Mouse (Mus musculus): ENCODE results near the gene Cdv3. TPM values are rescaled to one million over a fixed set of nuclear protein-coding genes. Genes with fewer than 3 reads are reported as not detected.

Cdv3 gene
- polyA plus RNA-seq, 1 experiment from 2014 or later: 87.5 TPM

- H3K27ac ChIP-seq (replicated peaks): no peak overlapping the region
- H3K4me1 ChIP-seq: peaks cover 19% of the 10 kb centered on the region
- H3K9me3 ChIP-seq: no peaks in the 10 kb centered on the region
- 55% methylated on average over 5 of the region's 5 CpGs for WGBS
- no peak for ATAC-seq (ENCODE audit: extremely low read depth, insufficient number of reproducible peaks, low FRiP score, low TSS enrichment)
- no peaks in the 10 kb centered on the region for H3K27me3 ChIP-seq (replicated peaks)
- no peak overlapping the region for H3K9ac ChIP-seq
- H3K4me2 ChIP-seq: no peak overlapping the region
- no peak overlapping the region for H3K4me3 ChIP-seq
- no peaks in the 10 kb centered on the region for H3K36me3 ChIP-seq
Measured at GRCm38 (mm10) chr9:103386573-103386972, 20.9 kb upstream of the Cdv3 start.

GRCm38 (mm10) chr9:103385600-103385999, 20.0 kb upstream of the Cdv3 start:
- WGBS: 61% methylated on average over 1 of the region's 1 CpGs
- Histone ChIP-seq H3K27ac (replicated peaks) (no peak overlapping the region), H3K4me1 (peaks cover 18% of the 10 kb centered on the region), H3K27me3 (replicated peaks) (no peaks in the 10 kb centered on the region), H3K9me3 (no peaks in the 10 kb centered on the region), H3K9ac (no peak overlapping the region), H3K36me3 (no peaks in the 10 kb centered on the region), H3K4me3 (no peak overlapping the region), H3K4me2 (no peak overlapping the region)
- no peak for ATAC-seq (ENCODE audit: extremely low read depth, insufficient number of reproducible peaks, low FRiP score, low TSS enrichment)

- Histone ChIP-seq H3K4me3 (no peak overlapping the region), H3K9me3 (no peaks in the 10 kb centered on the region), H3K4me1 (peaks cover 23% of the 10 kb centered on the region), H3K9ac (no peak overlapping the region), H3K27me3 (replicated peaks) (no peaks in the 10 kb centered on the region), H3K4me2 (no peak overlapping the region), H3K27ac (replicated peaks) (no peak overlapping the region), H3K36me3 (no peaks in the 10 kb centered on the region)
- no peak for ATAC-seq (ENCODE audit: extremely low read depth, insufficient number of reproducible peaks, low FRiP score, low TSS enrichment)
- 79% methylated on average over 4 of the region's 4 CpGs for WGBS
Measured at GRCm38 (mm10) chr9:103384141-103384796, 18.6 kb upstream of the Cdv3 start.

- H3K9me3 ChIP-seq: no peaks in the 10 kb centered on the region
- no peak overlapping the region for H3K27ac ChIP-seq (replicated peaks)
- no peaks in the 10 kb centered on the region for H3K27me3 ChIP-seq (replicated peaks)
- no peak overlapping the region for H3K4me3 ChIP-seq
- H3K9ac ChIP-seq: no peak overlapping the region
- no peak for ATAC-seq (ENCODE audit: extremely low read depth, insufficient number of reproducible peaks, low FRiP score, low TSS enrichment)
- H3K4me2 ChIP-seq: no peak overlapping the region
- no peaks in the 10 kb centered on the region for H3K36me3 ChIP-seq
- WGBS: 88% methylated on average over 1 of the region's 1 CpGs
- H3K4me1 ChIP-seq: peaks cover 30% of the 10 kb centered on the region
Measured at GRCm38 (mm10) chr9:103383576-103383975, 17.9 kb upstream of the Cdv3 start.

GRCm38 (mm10) chr9:103382989-103383388, 17.3 kb upstream of the Cdv3 start:
- no peak for ATAC-seq (ENCODE audit: extremely low read depth, insufficient number of reproducible peaks, low FRiP score, low TSS enrichment)
- Histone ChIP-seq H3K9me3 (no peaks in the 10 kb centered on the region), H3K36me3 (no peaks in the 10 kb centered on the region), H3K9ac (no peak overlapping the region), H3K4me2 (no peak overlapping the region), H3K4me1 (peaks cover 27% of the 10 kb centered on the region), H3K27ac (replicated peaks) (no peak overlapping the region), H3K4me3 (no peak overlapping the region), H3K27me3 (replicated peaks) (no peaks in the 10 kb centered on the region)
- 57% methylated on average over 6 of the region's 6 CpGs for WGBS

- H3K4me2 ChIP-seq: no peak overlapping the region
- no peak for ATAC-seq (ENCODE audit: extremely low read depth, insufficient number of reproducible peaks, low FRiP score, low TSS enrichment)
- 81% methylated on average over 4 of the region's 4 CpGs for WGBS
- no peaks in the 10 kb centered on the region for H3K27me3 ChIP-seq (replicated peaks)
- H3K36me3 ChIP-seq: no peaks in the 10 kb centered on the region
- peaks cover 21% of the 10 kb centered on the region for H3K4me1 ChIP-seq
- no peak overlapping the region for H3K27ac ChIP-seq (replicated peaks)
- H3K9ac ChIP-seq: no peak overlapping the region
- no peaks in the 10 kb centered on the region for H3K9me3 ChIP-seq
- no peak overlapping the region for H3K4me3 ChIP-seq
Measured at GRCm38 (mm10) chr9:103380566-103380965, 14.9 kb upstream of the Cdv3 start.

- H3K9ac ChIP-seq: no peak overlapping the region
Measured at GRCm38 (mm10) chr9:103379199-103379598, 13.6 kb upstream of the Cdv3 start.

GRCm38 (mm10) chr9:103378686-103379085, 13.0 kb upstream of the Cdv3 start:
- Histone ChIP-seq H3K4me2 (no peak overlapping the region), H3K36me3 (no peaks in the 10 kb centered on the region), H3K27ac (replicated peaks) (peak overlapping the region; percentile 28; the same call in 1 of the 2 replicates), H3K9ac (no peak overlapping the region), H3K9me3 (no peaks in the 10 kb centered on the region), H3K4me3 (no peak overlapping the region), H3K27me3 (replicated peaks) (no peaks in the 10 kb centered on the region), H3K4me1 (peaks cover 21% of the 10 kb centered on the region)
- no peak for ATAC-seq (ENCODE audit: extremely low read depth, insufficient number of reproducible peaks, low FRiP score, low TSS enrichment)
- 55% methylated on average over 10 of the region's 10 CpGs for WGBS

More at GRCm38 (mm10) chr9:103379199-103379598, 13.6 kb upstream of the Cdv3 start:
- H3K4me1 ChIP-seq: peaks cover 21% of the 10 kb centered on the region
- WGBS: 36% methylated on average over 9 of the region's 9 CpGs
- H3K4me2 ChIP-seq: no peak overlapping the region
- ATAC-seq (ENCODE audit: extremely low read depth, insufficient number of reproducible peaks, low FRiP score, low TSS enrichment): no peak
- H3K27me3 ChIP-seq (replicated peaks): no peaks in the 10 kb centered on the region
- no peaks in the 10 kb centered on the region for H3K36me3 ChIP-seq
- no peaks in the 10 kb centered on the region for H3K9me3 ChIP-seq
- no peak overlapping the region for H3K4me3 ChIP-seq
- H3K27ac ChIP-seq (replicated peaks): peak overlapping the region; percentile 28

GRCm38 (mm10) chr9:103376346-103377320, 11.0 kb upstream of the Cdv3 start:
- 0 out of 2 replicates have a peak overlapping the region, but pooled peaks have one; percentile 15 for H3K27ac ChIP-seq (replicated peaks)
- H3K9ac ChIP-seq: no peak overlapping the region
- peaks cover 27% of the 10 kb centered on the region for H3K4me1 ChIP-seq
- no peaks in the 10 kb centered on the region for H3K36me3 ChIP-seq
- no peaks in the 10 kb centered on the region for H3K27me3 ChIP-seq (replicated peaks)
- no peak overlapping the region for H3K4me2 ChIP-seq
- 59% methylated on average over 7 of the region's 7 CpGs for WGBS
- ATAC-seq (ENCODE audit: extremely low read depth, insufficient number of reproducible peaks, low FRiP score, low TSS enrichment): no peak
- H3K4me3 ChIP-seq: no peak overlapping the region
- H3K9me3 ChIP-seq: no peaks in the 10 kb centered on the region

- peaks cover 21% of the 10 kb centered on the region for H3K36me3 ChIP-seq
- no peaks in the 10 kb centered on the region for H3K9me3 ChIP-seq
- H3K4me3 ChIP-seq: no peak overlapping the region
- 53% methylated on average over 5 of the region's 5 CpGs for WGBS
- H3K27me3 ChIP-seq (replicated peaks): no peaks in the 10 kb centered on the region
- no peak for ATAC-seq (ENCODE audit: extremely low read depth, insufficient number of reproducible peaks, low FRiP score, low TSS enrichment)
- peaks cover 30% of the 10 kb centered on the region for H3K4me1 ChIP-seq
- H3K4me2 ChIP-seq: no peak overlapping the region
- no peak overlapping the region for H3K27ac ChIP-seq (replicated peaks)
- no peak overlapping the region for H3K9ac ChIP-seq
Measured at GRCm38 (mm10) chr9:103372271-103373010, 6.8 kb upstream of the Cdv3 start.

- WGBS: 41% methylated on average over 4 of the region's 4 CpGs
- no peak for ATAC-seq (ENCODE audit: extremely low read depth, insufficient number of reproducible peaks, low FRiP score, low TSS enrichment)
- peaks cover 34% of the 10 kb centered on the region for H3K4me1 ChIP-seq
- peak overlapping the region; percentile 66 for H3K27ac ChIP-seq (replicated peaks)
- H3K4me2 ChIP-seq: no peak overlapping the region
- H3K9me3 ChIP-seq: no peaks in the 10 kb centered on the region
- H3K36me3 ChIP-seq: peaks cover 21% of the 10 kb centered on the region
- H3K9ac ChIP-seq: no peak overlapping the region
- H3K27me3 ChIP-seq (replicated peaks): no peaks in the 10 kb centered on the region
- H3K4me3 ChIP-seq: no peak overlapping the region
Measured at GRCm38 (mm10) chr9:103369951-103370350, 4.3 kb upstream of the Cdv3 start.

Measured in heart, embryonic 13.5 days (tissue).